Comparison of ENCODE assay signal across 8 mouse cellular contexts in the genomic region with DNA sequence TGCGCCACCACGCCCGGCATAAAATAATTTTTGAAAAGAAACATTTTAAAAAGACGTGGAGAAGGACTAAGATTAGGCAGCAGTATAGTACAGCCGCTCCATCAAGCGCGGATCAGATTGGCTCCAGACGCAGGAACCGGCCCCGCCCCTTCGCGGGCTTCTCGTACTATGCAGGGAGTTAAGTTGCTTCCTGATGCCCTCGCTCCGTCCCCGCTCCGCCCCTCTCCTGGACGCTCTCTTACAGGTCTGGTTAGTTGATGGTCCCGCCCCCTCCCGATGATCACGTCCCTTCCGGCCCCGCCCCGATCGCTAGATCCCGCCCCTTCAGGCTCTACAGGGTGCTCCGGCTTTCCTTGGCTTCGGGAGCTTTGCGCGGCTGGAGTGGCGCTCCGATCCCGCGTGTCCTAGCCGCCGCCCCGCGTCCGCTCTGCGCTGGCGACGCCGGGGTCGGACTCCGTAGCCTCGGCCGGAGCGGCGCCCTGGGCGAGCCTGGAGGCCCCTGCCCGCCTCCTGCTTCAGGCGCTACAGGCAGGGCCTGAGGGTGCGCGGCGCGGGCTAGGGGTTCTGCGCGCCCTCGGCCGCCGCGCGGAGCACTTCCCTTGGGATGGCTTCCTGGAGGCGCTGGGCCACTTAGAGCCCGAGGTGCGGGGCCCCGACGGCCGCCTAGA. TPM values are rescaled to one million over a fixed set of nuclear protein-coding genes. Genes with fewer than 3 reads are reported as not detected.
A peak's percentile ranks its signal among the peaks of the same experiment; 100 is the strongest.
DNase-seq lines count a peak whose midpoint lies in the region; ATAC-seq lines count a peak whose summit lies in the region.

A gene (plus strand): TSS at position 308 of the 668 bp plus-strand sequence.

- DNase-seq in adrenal gland, adult (ENCODE audit: inconsistent age in 2 of 2, low spot score in 1 of 2): peak; percentile 96 to 98
- peak; percentile 100 for DNase-seq in embryo, embryonic 10.5 days (ENCODE audit: low spot score)
- peak; percentile 97 for DNase-seq in gastrocnemius, postnatal 14 days
- peak; percentile 92 to 98 for DNase-seq in left cerebral cortex, postnatal 10 days (ENCODE audit: extremely low spot score in 1 of 2, low spot score in 2 of 2)
- DNase-seq in right cerebral cortex, postnatal 25 days: peak; percentile 89
- peak; percentile 92 to 97 for DNase-seq in urinary bladder, postnatal 4 days (ENCODE audit: low spot score in 2 of 2)

- intact Hi-C loops in gastrocnemius, postnatal 14 days (cut with DNase I; ENCODE audit: low total_unique reads): no loop called here
- intact Hi-C loops in left cerebral cortex, postnatal 10 days (cut with DNase I): no loop called here

- peak; percentile 97 for ATAC-seq in inflammation-experienced regulatory T-cells, adult 6 months
- peak; percentile 90 for ATAC-seq in megakaryocyte-erythroid progenitor cell, adult 5-6 weeks (replicated peaks; ENCODE audit: low FRiP score, low TSS enrichment, poor library complexity, severe bottlenecking)

RNA-seq across cellular contexts. Expression of the gene that starts here (rescaled TPM):
- total RNA-seq in gastrocnemius, postnatal 14 days (2021): 10 to 100 TPM; 10.2 to 10.4 TPM
- polyA plus RNA-seq in inflammation-experienced regulatory T-cells, adult 6 months (2017; shearing (Covaris generic)): 1 to 10 TPM; 3.2 to 8.3 (median 6.6) TPM
- 10 to 100 TPM; 32.2 to 33.3 TPM for total RNA-seq in left cerebral cortex, postnatal 10 days (2021)
- 47.6 and 82.8 TPM in 2 replicates for total RNA-seq in megakaryocyte-erythroid progenitor cell, adult 5-6 weeks (2014; fragmentation: Nextera tagmentation)
- 21.0 and 56.9 TPM in 2 replicates for total RNA-seq in megakaryocyte-erythroid progenitor cell, adult 5-6 weeks (2017)

Comparison
In these comparisons a context has a peak if more than half of its experiments do, and no peak if none do; other contexts are left out.
1. Peak in every context shown above with its lines: DNase-seq and ATAC-seq.